Mouse (Mus musculus): ENCODE results near the gene Unk. TPM values are rescaled to one million over a fixed set of nuclear protein-coding genes. Genes with fewer than 3 reads are reported as not detected.

Unk gene
- polyA plus RNA-seq, 1 experiment = 14.5 TPM

- Histone ChIP-seq H3K4me3 (ENCODE audit: insufficient read depth, poor library complexity, severe bottlenecking) (no peak overlapping the region), H3K79me2 (ENCODE audit: control insufficient read depth, insufficient read depth) (peaks cover 22% of the 10 kb centered on the region), H3K79me3 (ENCODE audit: low read depth) (peaks cover 3% of the 10 kb centered on the region), H3K27me3 (ENCODE audit: control insufficient read depth, insufficient read depth, insufficient read length) (no peaks in the 10 kb centered on the region), H3K36me3 (ENCODE audit: control insufficient read depth, insufficient read depth) (peaks cover 52% of the 10 kb centered on the region), H3ac (ENCODE audit: control insufficient read depth, insufficient read length, low read depth) (no peak overlapping the region)
- no peak for TF ChIP-seq CTCF (IDR thresholded peaks at IDR 0.05; ENCODE audit: control insufficient read depth, insufficient read depth, insufficient read length)
- TF ChIP-seq USF1 (IDR thresholded peaks at IDR 0.05; ENCODE audit: low read depth) = no peak
- no peak for TF ChIP-seq FOSL1 (IDR thresholded peaks at IDR 0.05; ENCODE audit: insufficient read depth, low read length, poor library complexity, severe bottlenecking)
- no peak for TF ChIP-seq MAX (IDR thresholded peaks at IDR 0.05)
- no peak for TF ChIP-seq MYOG (IDR thresholded peaks at IDR 0.05; ENCODE audit: control insufficient read depth, extremely low read depth, insufficient read length)
- TF ChIP-seq CEBPB (IDR thresholded peaks at IDR 0.05; ENCODE audit: low read depth) = no peak
- no peak for TF ChIP-seq MYOD1 (IDR thresholded peaks at IDR 0.05; ENCODE audit: control insufficient read depth, insufficient read length, low read depth)
Measured at GRCm38 (mm10) chr11:116083096-116083672, 53.1 kb downstream of the Unk start.

- TF ChIP-seq CEBPB (IDR thresholded peaks at IDR 0.05; ENCODE audit: low read depth) (no peak), FOSL1 (IDR thresholded peaks at IDR 0.05; ENCODE audit: insufficient read depth, low read length, poor library complexity, severe bottlenecking) (no peak), MYOG (IDR thresholded peaks at IDR 0.05; ENCODE audit: control insufficient read depth, extremely low read depth, insufficient read length) (no peak), MAX (IDR thresholded peaks at IDR 0.05) (no peak), CTCF (IDR thresholded peaks at IDR 0.05; ENCODE audit: control insufficient read depth, insufficient read depth, insufficient read length) (no peak), MYOD1 (IDR thresholded peaks at IDR 0.05; ENCODE audit: control insufficient read depth, insufficient read length, low read depth) (no peak), USF1 (IDR thresholded peaks at IDR 0.05; ENCODE audit: low read depth) (no peak)
- H3ac ChIP-seq (ENCODE audit: control insufficient read depth, insufficient read length, low read depth) = no peak overlapping the region
- no peaks in the 10 kb centered on the region for H3K27me3 ChIP-seq (ENCODE audit: control insufficient read depth, insufficient read depth, insufficient read length)
- peaks cover 22% of the 10 kb centered on the region for H3K79me2 ChIP-seq (ENCODE audit: control insufficient read depth, insufficient read depth)
- peaks cover 47% of the 10 kb centered on the region for H3K36me3 ChIP-seq (ENCODE audit: control insufficient read depth, insufficient read depth)
- H3K79me3 ChIP-seq (ENCODE audit: low read depth) = peaks cover 3% of the 10 kb centered on the region
- no peak overlapping the region for H3K4me3 ChIP-seq (ENCODE audit: insufficient read depth, poor library complexity, severe bottlenecking)
Measured at GRCm38 (mm10) chr11:116084166-116084565, 54.0 kb downstream of the Unk start.

DNA sequence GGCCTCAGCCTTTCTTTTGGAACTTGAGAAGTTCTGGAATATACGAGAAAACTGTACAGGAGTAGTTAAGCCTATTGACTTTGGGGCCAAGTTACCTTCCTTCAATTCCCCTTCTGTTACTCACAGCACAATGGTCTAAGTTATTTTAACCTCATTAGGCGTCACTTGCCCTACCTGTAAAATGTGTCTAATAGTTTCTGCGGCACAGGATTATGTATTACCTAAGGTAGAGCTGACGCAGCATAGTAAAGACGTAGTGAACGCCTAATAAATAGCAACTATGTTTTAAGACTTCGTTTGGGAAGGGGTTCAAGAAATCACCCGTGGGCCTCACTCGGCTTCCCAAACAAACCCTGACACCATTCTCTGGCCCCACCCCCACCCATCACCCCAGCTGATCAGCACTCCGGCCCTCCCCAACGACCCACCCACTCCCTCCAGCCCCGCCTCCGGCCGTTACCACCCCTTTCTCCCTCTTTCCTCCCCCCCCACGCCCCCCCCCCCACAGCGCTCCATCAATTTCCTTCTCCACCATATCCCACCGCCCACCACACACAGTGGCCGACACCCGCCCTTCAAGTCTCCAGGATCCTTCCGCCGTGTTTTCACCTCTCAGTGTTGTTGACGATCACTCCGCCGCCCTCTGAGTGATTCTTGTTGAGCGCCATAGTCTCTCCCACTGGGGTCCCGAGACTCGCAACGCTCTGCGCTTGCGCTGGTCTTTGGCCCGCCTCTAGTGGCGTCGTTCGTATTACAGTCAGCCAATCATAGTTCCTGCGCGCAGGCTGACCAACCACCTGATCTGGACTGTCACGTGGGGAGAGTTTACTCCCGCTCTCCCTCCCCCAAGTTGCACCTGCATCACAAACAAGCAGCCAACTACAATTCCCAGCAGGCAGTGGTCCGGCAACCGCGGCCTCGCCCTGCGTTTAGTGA lies 56.4 kb downstream of the Unk start, which contains the start of gene Wbp2:
Gene Wbp2 (minus strand): TSS at position 738 of the 936 bp plus-strand sequence.
- TF ChIP-seq USF1 (IDR thresholded peaks at IDR 0.05; ENCODE audit: low read depth) = peak; percentile 100
- TF ChIP-seq CEBPB (IDR thresholded peaks at IDR 0.05; ENCODE audit: low read depth) = no peak
- TF ChIP-seq MAX (IDR thresholded peaks at IDR 0.05) = peak; percentile 80
- Histone ChIP-seq H3K27me3 (ENCODE audit: control insufficient read depth, insufficient read depth, insufficient read length) (no peaks in the 10 kb centered on the region), H3K4me3 (ENCODE audit: insufficient read depth, poor library complexity, severe bottlenecking) (peak within 1 kb of the TSS; percentile 50), H3K79me2 (ENCODE audit: control insufficient read depth, insufficient read depth) (peaks cover 22% of the 10 kb centered on the region), H3ac (ENCODE audit: control insufficient read depth, insufficient read length, low read depth) (peak within 1 kb of the TSS; percentile 61), H3K79me3 (ENCODE audit: low read depth) (peaks cover 3% of the 10 kb centered on the region), H3K36me3 (ENCODE audit: control insufficient read depth, insufficient read depth) (peaks cover 25% of the 10 kb centered on the region)

DNA sequence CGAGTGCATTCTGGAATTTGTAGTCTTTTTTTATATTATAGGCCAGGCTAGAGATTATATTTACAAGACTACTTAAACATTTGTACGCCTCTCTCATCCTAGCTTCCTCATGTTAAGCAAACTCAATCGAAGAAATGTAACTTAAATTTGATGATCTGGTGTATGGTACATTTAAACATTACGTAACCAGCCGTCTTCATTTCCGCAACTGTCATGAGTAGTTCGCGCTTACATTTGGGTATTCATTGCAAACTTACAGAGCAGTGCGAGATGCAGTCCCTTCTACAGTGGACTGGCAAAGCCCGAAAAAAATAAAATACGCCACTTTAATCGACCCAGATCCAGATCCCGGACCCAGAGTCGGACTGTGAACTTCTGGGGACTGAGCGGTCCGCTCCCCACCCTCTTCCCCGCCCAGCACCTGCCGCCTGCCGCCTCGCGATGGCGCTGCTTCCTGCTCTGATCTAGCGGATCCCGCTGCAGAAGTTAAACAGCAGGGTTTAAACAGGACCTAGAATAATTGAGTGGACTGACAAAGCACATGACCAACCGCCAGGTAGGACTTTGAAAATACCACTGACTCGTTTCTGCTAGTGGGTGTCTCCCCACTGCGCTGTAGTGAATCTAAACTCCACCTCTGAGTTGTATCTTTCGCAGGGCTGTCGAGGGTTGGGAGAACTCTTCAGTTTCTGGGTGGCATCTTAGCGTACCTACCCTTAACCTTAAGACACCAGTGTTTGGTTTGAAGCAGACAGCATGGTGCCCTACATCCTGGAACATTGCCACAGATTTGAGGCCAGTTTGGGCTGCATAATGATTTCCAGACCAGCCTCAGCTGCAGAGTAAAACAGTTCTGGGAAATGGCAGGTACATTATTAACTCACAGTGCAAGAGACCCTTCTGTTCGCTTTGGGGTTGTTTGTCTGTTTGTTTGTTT lies 57.3 kb downstream of the Unk start:
- Histone ChIP-seq H3K79me2 (ENCODE audit: control insufficient read depth, insufficient read depth) (peaks cover 22% of the 10 kb centered on the region), H3K36me3 (ENCODE audit: control insufficient read depth, insufficient read depth) (peaks cover 17% of the 10 kb centered on the region), H3K27me3 (ENCODE audit: control insufficient read depth, insufficient read depth, insufficient read length) (no peaks in the 10 kb centered on the region), H3K4me3 (ENCODE audit: insufficient read depth, poor library complexity, severe bottlenecking) (peak overlapping the region; percentile 50), H3K79me3 (ENCODE audit: low read depth) (peaks cover 3% of the 10 kb centered on the region), H3ac (ENCODE audit: control insufficient read depth, insufficient read length, low read depth) (peak overlapping the region; percentile 61)
- TF ChIP-seq CTCF (IDR thresholded peaks at IDR 0.05; ENCODE audit: control insufficient read depth, insufficient read depth, insufficient read length) = peak; percentile 94
- no peak for TF ChIP-seq FOSL1 (IDR thresholded peaks at IDR 0.05; ENCODE audit: insufficient read depth, low read length, poor library complexity, severe bottlenecking)
- peak; percentile 27 for TF ChIP-seq MAX (IDR thresholded peaks at IDR 0.05)
- peak; percentile 32 for TF ChIP-seq CEBPB (IDR thresholded peaks at IDR 0.05; ENCODE audit: low read depth)

DNA sequence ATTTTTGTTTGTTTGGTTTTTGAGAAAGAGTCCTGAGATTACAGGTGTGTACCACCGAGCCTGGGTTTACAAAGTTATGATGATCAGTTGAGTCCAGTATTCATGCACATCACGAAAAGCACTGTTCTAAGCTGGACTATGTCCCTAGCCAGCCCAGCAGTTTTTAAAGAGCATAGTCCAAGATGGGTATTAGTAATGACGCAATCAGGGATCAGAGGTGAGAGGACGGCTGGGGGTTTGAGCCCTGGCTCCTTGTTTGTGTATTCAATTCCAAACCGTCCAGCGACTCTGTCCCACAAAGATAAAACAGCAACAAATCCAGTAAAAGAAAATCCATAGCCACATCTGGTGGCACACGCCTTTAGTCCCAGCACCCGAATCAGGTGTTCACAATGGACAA lies 58.1 kb downstream of the Unk start:
- peaks cover 3% of the 10 kb centered on the region for H3K79me3 ChIP-seq (ENCODE audit: low read depth)
- TF ChIP-seq MAX (IDR thresholded peaks at IDR 0.05) = no peak
- peak; percentile 34 for TF ChIP-seq CEBPB (IDR thresholded peaks at IDR 0.05; ENCODE audit: low read depth)
- TF ChIP-seq CTCF (IDR thresholded peaks at IDR 0.05; ENCODE audit: control insufficient read depth, insufficient read depth, insufficient read length) = no peak
- no peak for TF ChIP-seq FOSL1 (IDR thresholded peaks at IDR 0.05; ENCODE audit: insufficient read depth, low read length, poor library complexity, severe bottlenecking)
- no peak for TF ChIP-seq MYOD1 (IDR thresholded peaks at IDR 0.05; ENCODE audit: control insufficient read depth, insufficient read length, low read depth)
- no peak for TF ChIP-seq USF1 (IDR thresholded peaks at IDR 0.05; ENCODE audit: low read depth)
- no peak for TF ChIP-seq MYOG (IDR thresholded peaks at IDR 0.05; ENCODE audit: control insufficient read depth, extremely low read depth, insufficient read length)
- peaks cover 22% of the 10 kb centered on the region for H3K79me2 ChIP-seq (ENCODE audit: control insufficient read depth, insufficient read depth)
- no peak overlapping the region for H3ac ChIP-seq (ENCODE audit: control insufficient read depth, insufficient read length, low read depth)
- H3K36me3 ChIP-seq (ENCODE audit: control insufficient read depth, insufficient read depth) = peaks cover 14% of the 10 kb centered on the region
- H3K4me3 ChIP-seq (ENCODE audit: insufficient read depth, poor library complexity, severe bottlenecking) = no peak overlapping the region
- H3K27me3 ChIP-seq (ENCODE audit: control insufficient read depth, insufficient read depth, insufficient read length) = no peaks in the 10 kb centered on the region

Measured in C2C12 (cell line).